Mouse (Mus musculus) thymus, postnatal 10 days (tissue): Measurements from ENCODE around the gene Sox2.

Source experiments
- DNase-seq, 2 experiments: peaks; one replicate each; pipeline ENCODE4 v3.0.0; 2021; ENCODE audit warnings: low spot score in 2 of 2

The Sox2 gene

DNA sequence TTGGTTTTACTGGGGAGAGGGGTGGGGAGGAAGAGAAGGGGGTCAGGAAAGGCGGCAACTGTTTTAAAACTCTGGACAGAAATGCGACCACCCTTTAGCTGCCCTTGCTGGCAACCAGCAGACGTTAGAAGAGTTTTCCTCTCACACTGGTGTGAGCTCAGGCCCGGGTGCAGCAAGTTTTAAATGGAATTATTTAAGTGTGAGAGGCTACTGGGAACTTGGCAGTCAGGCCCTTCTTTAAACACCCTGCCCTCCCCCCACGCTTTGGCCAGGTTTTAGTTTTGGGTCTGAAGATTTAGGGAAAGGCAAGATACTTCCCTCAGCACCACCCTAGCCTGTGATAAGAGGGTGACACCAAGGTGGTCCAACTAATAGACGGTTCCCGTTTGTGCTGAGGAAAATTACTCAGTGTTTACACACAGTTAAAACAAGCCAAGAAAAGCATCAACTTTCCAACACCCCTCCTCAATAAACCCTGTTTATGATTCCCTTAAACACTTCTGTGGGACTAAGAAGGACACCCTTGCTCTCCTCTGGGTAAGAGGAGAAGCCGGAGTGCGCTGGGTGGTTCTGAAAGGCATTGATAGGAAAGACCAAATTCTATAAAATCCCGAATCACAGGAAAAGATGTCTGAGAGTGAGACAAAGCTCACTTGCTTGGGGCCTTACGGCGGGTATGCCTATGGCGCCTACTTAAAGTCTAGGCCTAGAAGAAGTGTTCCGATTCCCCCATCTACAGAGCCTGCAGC is 10.5 kb downstream of the Sox2 start:
- DNase-seq = no peak

DNA sequence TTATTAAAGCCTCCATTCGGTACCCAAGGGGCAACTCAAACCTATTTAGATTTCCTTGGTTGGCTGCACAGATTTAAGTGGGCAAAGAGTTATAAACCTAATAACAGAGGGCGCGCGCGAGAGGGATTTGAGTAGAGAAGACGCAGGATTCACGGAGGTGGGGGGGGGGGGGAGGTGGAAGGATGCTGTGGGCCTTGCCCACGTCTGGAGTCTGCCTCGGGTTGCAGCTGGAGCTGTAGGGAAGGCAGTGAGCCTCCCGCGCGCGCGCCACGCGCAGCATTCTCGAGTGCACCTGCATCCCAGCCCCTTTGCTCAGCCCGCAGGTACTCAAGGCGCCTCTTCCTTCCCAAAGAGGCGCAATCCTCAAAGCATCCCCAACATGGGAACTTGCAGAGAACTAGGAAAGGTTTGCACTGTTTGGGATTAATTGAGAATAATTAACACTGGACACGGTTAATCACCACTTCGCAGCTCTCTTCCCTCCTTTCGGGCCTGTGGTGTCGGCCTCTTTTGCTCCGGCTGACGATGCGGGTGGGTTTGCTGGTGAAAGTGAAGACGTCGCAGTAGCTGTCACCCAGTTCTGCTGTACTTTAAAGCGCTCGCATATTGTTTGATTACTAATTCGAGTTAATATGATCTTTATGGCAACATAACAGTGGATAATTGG is 11.3 kb downstream of the Sox2 start:
- DNase-seq = no peak

DNA sequence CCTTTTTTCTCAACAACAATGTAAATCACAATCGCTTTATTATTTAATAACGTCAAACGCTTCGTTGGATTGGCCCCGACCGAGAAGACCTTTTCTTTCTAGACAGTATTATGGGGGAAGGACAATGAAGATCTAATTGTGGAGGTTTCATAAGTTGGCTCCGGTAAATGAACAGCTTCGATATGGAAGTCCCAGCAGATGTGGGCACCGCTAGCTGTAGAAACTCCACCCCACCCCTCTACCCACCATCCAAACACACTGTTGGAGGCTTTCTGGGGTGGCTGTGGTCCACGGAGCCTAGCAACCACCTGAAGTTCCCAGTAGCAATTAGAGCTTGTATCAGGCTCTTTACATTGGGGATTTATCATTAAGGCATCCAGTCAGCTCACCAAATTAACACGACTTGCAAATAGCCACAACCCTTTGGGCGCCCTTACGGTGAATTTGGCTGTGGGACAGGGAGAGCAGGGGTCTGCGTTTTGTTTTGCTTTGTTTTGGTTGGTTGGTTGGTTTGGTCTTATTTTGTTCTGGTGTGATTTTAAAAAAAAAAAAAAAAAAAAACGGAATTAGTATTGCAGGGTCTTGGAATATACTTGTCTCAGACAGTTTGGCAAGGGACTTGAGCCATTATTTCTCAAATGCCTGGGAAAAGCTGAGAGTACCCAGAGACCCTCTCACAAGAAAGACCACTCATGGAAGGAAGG is 12.0 kb downstream of the Sox2 start:
- no peak for DNase-seq

DNA sequence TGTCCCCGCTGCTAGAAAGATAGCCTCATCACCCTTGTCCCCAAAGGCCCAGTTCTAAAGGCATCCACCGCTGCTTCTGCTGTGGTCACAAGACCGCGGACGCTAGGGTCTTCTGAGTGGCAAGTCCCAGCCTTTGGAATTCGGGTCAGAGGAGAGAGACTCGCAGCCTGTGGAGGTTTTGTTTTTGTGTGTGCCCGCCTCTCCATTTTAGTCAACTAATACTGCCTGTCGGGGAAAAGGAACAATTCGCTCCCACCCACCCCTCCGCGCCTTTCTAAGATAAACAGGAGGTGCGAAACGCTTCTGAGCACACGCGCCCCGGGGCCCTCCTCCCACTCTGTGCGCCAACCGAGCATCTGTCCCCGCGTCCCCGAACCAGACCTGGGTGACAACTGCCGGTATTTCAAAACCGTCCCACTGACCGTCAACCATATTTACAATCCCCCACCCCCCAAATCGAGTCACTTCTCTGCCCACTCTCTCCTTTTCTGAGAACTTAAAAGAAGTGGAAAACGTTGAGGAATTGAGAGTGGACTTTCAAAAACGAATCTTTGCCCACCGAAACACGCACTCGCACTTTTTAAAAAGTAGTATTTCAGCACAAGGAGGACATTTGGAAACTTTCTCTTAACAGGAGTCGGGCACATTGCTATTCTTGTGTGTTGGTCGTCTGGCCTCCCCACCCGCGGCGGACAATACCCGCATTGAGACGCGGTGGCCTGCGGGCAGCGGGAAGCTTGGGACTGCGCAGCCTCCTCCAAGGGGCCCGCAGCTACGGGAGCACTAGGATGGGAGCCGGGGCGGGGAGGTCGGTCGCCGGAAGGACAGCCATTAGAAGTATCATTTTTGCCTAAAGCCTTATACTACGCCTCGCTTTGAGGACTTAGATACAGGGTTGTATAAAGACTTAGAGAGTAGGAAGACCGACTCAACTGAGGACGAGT is 12.8 kb downstream of the Sox2 start:
- DNase-seq = no peak

DNA sequence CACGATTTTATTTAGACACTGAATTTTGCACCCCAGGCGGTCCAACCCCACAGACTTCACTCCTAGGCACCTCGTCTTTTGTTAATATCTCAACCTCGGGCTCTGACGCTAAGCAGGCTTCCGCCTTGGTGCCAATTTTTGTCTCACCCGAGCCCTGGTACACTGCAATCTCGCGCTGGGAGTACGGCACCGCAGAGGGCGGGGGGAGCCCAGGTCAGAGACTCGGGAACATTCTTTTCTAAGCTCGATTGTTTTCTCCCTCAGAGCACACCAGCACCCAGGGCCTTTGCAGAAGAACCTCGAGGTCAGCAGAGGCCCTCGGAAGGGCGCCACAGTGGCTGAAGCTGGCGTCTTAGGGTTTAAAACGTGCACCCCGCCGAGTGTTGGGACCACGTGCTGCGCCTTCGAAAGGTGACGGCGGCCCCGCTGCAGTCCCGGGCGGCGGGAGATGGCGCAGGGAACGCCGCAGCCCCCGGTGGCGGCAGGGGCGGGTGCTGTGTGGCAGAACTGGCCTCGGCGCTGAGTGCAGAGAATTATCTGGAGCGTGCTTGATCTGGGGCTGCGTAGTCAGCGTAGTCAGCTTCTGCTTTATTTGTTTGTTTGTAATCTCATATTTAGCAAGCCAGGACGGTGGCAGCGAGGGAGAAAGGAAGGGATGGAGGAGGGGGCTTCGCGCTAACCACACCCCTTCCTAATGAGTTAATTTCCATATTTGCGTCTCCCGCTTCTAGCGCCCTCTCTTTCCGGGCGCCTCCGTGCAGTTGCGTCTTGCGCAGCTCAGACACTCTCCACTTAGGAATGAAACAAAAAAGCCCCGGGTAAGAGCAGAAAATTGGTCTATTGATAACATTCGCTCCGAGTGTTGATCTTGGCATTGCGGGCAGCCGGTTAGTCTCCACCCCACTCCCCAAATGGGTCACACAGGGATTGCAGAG is 13.8 kb downstream of the Sox2 start:
- DNase-seq = no peak

DNA sequence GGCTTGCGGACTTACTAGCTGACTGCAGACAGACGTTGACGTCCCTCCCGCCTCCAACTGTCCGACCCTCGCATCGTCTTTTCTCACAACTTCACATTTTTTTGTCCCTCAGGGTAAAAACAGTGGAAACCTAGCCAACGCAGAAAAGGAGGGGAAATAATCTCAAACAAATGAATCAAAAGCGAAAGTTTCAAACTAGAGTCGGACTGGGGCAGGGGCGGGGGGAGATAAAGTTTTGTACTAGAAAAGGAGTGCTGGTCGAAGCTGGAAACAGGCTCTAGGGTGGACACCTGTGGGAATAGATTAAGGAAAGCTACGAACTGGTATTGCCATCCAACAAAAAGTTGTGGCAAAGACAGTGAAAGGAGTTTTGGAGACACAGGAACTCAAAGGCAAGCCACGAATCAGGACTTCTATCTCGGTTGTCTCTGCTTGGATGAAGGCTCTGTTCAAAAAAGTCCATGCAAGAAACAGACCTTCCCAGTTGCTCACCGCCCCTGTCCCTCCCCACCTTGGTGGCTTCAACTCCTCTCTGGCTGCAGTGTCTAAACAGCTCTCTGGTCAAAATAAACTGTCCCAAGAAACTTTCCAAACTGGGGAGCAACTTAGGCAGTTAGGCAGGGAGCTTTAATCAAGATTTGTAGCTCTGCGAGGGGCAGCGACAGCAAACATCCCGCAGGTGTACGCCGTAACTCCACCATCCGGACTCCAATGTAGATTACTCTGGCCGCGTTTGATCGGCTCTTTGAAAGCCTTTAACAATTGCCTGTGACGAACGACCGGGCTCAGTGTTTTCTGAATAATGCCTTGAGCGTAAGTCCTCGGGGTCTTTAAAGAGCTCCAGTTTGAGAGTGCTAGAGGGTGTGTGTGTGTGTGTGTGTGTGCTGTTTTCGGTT is 14.7 kb downstream of the Sox2 start:
- DNase-seq = no peak

DNA sequence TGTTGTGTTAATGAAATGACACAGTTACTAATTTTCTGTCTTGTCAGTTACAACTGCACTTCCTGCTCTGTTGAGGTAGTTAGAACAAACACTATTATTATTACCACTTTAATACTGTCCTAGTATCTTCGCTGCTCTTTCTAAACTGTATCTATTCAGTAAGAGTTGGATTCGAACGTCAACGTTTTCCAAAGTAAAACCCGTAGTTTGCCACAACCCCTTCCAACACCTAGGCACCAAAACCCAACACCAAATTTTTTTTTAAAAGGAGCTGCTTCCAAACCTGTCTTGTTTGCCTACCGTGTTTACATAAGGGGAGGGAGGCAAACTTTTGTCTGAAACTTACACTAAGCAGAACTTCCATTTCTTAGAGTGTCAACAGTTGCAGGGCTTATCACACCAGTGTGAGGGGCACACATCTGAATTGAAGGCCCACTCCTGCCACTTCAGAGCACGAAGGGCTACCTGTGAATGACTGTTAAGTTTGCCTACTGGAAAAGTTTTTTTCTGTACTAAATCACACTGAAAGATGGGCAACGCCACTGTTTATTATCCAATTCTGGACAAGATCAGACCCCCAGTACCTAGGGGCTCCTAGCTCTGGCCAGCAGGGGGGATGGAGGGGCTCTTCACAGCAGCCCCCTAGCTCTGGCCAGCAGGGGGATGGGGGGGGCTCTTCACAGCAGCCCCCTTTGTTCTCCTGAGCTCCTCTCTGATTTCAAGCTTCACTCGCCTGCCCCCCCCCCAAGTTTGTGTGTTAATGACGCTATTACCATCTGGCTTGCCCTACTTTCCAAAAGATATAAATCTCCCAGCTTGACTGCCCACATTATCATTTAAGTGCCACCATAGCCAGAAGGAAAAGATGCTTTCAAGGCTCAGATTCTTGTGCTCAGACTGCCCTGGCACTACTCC is 15.8 kb downstream of the Sox2 start:
- DNase-seq = no peak

DNA sequence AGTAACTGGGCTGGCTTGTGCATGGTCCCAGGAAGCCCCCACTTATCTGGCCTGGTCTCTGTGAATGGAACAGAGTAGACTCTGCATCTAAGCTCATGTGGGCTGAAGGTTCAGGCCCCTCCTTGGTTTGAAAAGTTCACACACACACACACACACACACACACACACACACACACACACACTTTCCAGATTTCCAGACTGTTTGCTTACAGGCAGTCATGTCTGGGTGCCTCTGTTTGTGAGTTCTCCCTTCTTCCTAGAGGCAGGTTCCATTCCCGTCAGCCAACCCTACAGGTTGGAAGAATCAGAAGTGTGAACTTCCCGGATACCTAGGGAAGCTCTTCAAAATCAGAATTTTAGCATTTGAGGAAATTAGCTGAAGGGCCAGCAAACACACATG is 17.0 kb downstream of the Sox2 start:
- no peak for DNase-seq

DNA sequence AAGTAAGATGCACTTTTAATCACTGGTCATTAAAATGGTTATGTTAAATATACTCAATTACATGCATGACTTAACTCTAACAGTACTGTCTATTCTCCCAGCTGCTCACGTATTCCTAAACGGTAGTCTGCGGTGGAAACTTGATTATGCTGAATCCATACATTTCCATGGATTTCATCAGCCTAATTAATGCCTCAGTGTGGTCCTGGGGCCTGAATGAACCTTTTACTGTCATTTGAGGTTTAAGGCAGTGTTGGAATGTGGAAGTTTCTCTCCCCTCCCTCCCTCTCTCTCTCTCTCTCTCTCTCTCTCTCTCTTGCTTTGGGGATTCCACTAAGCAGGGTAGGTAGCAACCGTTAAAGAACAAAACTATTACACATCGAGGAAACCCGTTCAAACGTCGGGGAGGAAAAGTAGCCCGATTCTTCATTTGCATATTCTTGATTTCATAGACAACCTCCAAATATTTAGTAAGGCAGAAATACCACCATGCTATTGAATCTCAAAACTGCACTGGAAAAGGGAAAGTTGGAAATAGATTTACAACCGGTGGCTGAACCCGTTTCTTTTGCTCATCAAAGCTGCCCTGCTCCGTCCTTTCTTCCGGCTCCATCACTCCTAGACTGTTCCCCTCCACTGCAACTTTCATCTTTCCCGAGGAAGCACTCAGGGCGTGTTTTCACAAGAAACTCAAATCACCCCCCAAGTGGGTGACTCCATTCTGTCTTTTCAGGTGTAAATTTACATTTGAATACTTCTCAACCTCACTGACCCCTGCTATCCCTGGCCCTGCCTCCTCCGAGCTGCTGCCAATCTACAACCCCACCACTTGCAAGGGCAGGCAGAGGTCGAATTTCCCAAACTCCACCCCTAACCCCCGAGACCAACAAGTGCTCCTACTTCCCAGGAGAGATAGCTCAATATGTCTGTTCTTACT is 17.9 kb downstream of the Sox2 start:
- DNase-seq = no peak

DNA sequence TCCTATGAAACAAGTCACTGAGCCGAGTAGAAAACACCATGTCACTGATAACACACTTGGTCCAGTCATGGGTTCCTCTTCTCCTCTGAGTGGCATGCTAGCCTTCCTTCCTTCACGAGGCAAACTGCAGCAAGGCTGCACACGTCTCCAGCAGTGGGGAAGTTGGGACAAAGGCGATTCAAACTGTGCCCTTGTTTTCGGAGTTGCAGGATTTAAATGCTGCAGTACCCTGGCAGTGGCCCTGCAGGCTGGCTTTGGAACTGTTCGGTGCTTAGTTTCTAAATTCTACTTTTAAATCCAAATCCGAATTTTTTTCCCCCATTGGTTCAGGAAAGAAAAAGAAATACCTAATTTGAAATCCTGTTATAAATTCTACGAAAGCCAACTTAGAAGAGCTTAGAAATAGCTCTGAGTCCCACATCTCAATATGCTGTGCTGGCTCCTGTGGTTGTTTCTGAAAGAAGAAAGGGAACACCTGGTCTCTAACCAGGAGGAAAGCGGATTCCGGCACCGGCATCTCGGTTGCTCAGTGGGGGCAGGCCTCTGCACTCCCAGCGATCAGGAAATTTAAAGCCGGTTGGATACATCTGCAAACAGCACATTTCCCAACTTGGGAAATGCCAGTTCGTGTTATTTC is 20.9 kb downstream of the Sox2 start:
- no peak for DNase-seq

DNA sequence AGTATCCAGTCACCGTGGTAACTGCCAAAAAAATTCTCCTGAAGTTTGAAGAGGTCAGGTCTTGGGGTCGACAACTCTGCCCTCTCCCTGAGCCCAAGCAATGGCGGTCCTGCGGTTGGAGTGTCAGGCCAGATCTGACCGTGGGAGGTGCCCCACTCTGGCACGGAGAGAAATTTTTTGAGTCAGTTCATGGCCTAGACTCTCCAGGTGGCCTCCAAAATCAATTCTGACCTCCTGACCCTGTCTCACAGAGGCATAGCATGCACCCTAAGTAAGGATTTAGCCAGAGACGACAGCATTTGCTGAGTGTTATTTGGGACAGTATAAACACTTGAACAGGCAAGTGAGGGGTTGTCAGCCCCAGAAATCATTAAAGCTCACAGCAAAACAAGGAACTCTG is 28.6 kb downstream of the Sox2 start:
- no peak for DNase-seq

DNA sequence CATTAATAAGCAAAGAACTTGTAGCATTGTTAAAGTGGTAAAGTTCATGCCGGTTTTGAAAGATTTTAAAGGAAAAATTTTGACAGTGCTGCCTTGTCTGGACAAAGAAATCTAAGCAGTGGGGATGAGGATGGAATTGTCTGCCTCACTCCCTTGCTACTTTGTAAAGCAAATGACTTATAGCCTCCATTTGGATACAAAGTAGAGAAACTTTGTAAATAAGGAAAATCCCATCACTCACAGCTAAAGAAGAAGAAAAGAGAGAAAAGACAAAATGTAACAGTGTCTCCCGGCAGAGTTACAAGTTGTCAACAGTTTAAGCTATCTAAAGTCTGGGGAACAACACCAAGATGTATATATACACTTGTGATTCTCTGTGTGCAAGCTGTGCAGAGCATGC is 29.2 kb downstream of the Sox2 start:
- no peak for DNase-seq

DNA sequence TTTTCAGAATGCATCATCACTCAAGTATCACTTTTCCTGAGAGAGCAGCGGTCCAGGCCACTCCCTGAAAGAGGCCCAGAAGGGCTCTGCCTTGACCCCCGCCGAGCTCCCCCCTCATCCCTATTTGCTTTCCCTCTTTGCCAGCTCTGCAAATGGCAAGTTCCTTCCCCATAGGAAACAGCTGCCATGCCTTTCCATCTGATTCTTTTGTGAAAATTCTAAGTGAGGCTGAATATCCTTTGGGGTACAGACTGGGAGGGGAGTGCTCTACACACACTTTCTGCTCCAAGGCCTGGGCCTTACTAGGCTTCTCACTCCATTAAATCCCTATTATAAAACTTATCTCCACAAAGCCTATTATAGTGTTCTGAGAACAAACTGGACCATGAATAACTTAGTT is 29.7 kb downstream of the Sox2 start:
- DNase-seq = no peak

DNA sequence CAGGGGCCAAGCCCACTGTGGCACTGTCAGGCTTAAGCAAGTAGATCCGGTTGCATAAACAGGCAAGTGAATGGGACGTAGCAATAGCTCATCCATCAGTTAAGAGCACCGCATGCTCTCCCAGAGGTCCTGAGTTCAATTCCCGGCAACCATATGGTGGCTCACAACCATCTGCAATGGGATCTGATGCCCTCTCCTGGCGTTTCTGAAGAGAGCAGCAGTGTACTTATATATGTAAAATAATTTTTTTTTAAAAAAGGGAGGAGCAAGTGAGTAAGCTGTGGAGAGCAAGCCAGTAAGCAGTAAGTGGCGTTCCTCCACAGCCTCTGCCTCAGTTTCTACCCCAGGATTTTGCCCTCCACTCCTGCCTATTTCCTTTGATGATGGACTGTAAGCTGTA is 37.9 kb downstream of the Sox2 start:
- no peak for DNase-seq

DNA sequence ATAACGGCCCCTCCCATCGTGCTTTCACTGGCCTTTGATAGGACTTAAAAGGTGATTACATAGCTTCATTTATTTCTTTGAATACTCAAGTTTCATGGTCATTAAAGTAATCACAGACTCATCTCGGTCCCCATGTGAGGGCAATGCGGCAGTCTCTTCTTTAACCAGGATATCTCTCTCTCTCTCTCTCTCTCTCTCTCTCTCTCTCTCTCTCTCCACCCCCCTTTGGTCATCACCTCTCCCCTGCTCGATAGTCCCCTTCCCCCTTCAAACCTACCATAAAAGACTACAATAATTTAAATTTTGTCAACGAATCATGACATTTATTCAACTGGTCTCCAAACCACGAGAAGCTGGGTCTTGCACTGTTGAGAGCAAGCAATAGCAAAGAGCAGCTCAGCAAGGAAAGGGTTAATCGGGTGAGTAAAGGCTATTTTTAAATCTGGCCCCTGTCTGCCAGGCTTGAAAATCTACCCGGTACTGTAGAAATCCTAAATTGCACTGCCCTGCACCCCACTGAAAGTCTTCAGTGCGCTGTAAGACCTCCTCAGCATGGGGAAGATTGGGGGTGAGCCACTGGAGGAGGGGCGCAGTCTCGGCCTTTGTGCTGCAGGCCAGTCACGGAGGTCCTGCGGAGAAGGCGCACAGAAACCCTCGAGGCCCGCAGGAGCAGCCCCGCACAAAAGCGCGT is 41.6 kb downstream of the Sox2 start:
- no peak for DNase-seq

DNA sequence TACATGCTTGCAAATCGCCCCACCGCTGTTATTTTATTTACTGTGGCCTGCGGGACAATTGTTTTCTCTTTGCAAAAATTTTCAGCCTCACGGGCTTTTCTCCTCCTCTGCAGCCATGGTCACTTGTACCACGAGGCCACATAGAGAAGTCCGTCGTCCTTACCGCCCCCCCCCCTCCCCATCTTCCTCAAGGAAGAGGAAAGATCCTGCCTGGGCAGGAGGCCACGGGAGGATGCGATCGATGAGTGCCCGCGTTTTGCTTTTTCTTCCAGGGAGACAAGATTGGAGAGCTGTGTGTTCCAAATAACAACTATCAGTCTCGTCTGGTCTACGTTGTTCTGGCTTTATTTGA is 42.2 kb downstream of the Sox2 start:
- no peak for DNase-seq
